Mouse (Mus musculus) cerebellum, adult 18-20 months (tissue): ENCODE measurements around the gene Gm20479.

Experiments used
- DNase-seq, 2 experiments: peaks; one replicate each; pipeline ENCODE4 v3.0.0; 2021

The Gm20479 gene

GRCm38 (mm10) chr7:27356861-27357594, at the start of gene Gm20479:
TSS of gene Gm20479 (minus strand) at chr7:27357419.
- DNase-seq = no peak

GRCm38 (mm10) chr7:27406481-27406880, 49.3 kb upstream of the Gm20479 start:
- no peak for DNase-seq

- DNase-seq = no peak
Observed at GRCm38 (mm10) chr7:27404203-27404942, 47.2 kb upstream of the Gm20479 start.

GRCm38 (mm10) chr7:27402675-27403074, 45.5 kb upstream of the Gm20479 start:
- peak; percentile 84 to 90 for DNase-seq

- DNase-seq = no peak
Observed at GRCm38 (mm10) chr7:27400545-27400944, 43.3 kb upstream of the Gm20479 start.

- peak; percentile 48 to 66 for DNase-seq
Observed at GRCm38 (mm10) chr7:27397048-27397949, 40.1 kb upstream of the Gm20479 start.

- peak; percentile 59 to 83 for DNase-seq
Observed at GRCm38 (mm10) chr7:27396184-27397047, 39.2 kb upstream of the Gm20479 start.

GRCm38 (mm10) chr7:27395521-27396183, 38.4 kb upstream of the Gm20479 start:
- peak; percentile 55 to 58 for DNase-seq

GRCm38 (mm10) chr7:27391416-27391815, 34.2 kb upstream of the Gm20479 start:
- DNase-seq = peak; percentile 66 to 70

- DNase-seq = no peak
Observed at GRCm38 (mm10) chr7:27389213-27389612, 32.0 kb upstream of the Gm20479 start.

GRCm38 (mm10) chr7:27384731-27385130, 27.5 kb upstream of the Gm20479 start:
- DNase-seq = peak; percentile 36 to 62

GRCm38 (mm10) chr7:27384134-27384533, 26.9 kb upstream of the Gm20479 start:
- peak; percentile 75 for DNase-seq

GRCm38 (mm10) chr7:27383233-27383632, 26.0 kb upstream of the Gm20479 start:
- DNase-seq = no peak

- DNase-seq = no peak
Observed at GRCm38 (mm10) chr7:27381560-27381959, 24.3 kb upstream of the Gm20479 start.

GRCm38 (mm10) chr7:27381009-27381408, 23.8 kb upstream of the Gm20479 start:
- no peak for DNase-seq

GRCm38 (mm10) chr7:27379836-27380235, 22.6 kb upstream of the Gm20479 start:
- DNase-seq = no peak

GRCm38 (mm10) chr7:27378431-27378830, 21.2 kb upstream of the Gm20479 start:
- peak; percentile 56 to 62 for DNase-seq

- DNase-seq = no peak
Observed at GRCm38 (mm10) chr7:27375274-27375673, 18.1 kb upstream of the Gm20479 start.

- DNase-seq = no peak
Observed at GRCm38 (mm10) chr7:27371715-27372462, 14.7 kb upstream of the Gm20479 start.

GRCm38 (mm10) chr7:27369111-27369510, 11.9 kb upstream of the Gm20479 start:
- peak in 1 of 2 experiments; percentile 12 for DNase-seq

GRCm38 (mm10) chr7:27367976-27368375, 10.8 kb upstream of the Gm20479 start:
- DNase-seq = peak in 1 of 2 experiments; percentile 14
